Mouse (Mus musculus) testis, adult 10 weeks (tissue): ENCODE results near the gene Phex. TPM values are rescaled to one million over a fixed set of nuclear protein-coding genes. Genes with fewer than 3 reads are reported as not detected.

Experiments
- polyA plus RNA-seq: library from polyadenylated mRNA; stranded (reverse); fragments of 350-450 nt; fragmentation: Illumina TruSeq; extraction: RNeasy Lipid Tissue Mini Kit (QIAGEN cat#74804); gene quantifications from one replicate; pipeline ENCODE4 v1.2.3, GENCODE M21; 2014; ENCODE audit warnings: low read depth, low replicate concordance

Phex gene
- 1.9 TPM for polyA plus RNA-seq

GRCm38 (mm10) chrX:157415212-157415611 lies at the start of gene Phex:
Gene Phex, minus strand, starts transcription at chrX:157415312.

Other genes starting within 250 kb of the Phex start
- gene Sms, start 77.0 kb upstream of the Phex start, polyA plus RNA-seq, result 13.2 TPM
- gene Yy2, start 153.7 kb upstream of the Phex start, polyA plus RNA-seq, result 4.3 TPM
- gene Mbtps2, start 183.4 kb upstream of the Phex start, polyA plus RNA-seq, result 10.0 TPM